Mouse (Mus musculus): ENCODE results near the gene Cyp2c50.
"Not testable (repeated sequence)": the region's sequence is repeated elsewhere in the genome, so short reads cannot be mapped to it uniquely, and the experiment has no call there.

Cyp2c50 gene

GRCm38 (mm10) chr19:40089421-40089820 lies at the start of gene Cyp2c50:
Gene Cyp2c50, plus strand, starts transcription at chr19:40089688.
- ATAC-seq (ENCODE audit: low TSS enrichment): not testable (repeated sequence)

DNA sequence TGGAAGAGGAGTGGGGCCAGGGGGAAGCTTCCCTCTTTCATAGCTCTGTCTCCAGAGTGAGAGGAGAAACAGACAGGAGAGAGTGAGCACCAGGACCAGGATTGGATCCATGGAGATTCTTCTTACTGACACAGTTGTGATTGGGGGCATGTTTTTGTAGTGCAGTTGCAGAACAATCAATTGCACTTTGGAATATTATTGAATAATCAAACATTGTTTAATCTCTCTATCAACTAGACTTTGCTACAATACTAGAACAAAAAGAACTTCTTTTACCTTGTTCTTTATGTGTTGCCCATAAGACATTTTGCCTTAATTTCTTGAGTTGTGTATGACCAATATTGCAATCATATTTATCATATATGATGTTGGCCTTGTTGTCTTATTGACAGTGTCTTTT lies 15.8 kb upstream of the Cyp2c50 start, which contains the start of gene Cyp2c54:
TSS of gene Cyp2c54 (minus strand) at position 127 of the 400 bp plus-strand sequence.
- no peak for ATAC-seq (ENCODE audit: low TSS enrichment)

DNA sequence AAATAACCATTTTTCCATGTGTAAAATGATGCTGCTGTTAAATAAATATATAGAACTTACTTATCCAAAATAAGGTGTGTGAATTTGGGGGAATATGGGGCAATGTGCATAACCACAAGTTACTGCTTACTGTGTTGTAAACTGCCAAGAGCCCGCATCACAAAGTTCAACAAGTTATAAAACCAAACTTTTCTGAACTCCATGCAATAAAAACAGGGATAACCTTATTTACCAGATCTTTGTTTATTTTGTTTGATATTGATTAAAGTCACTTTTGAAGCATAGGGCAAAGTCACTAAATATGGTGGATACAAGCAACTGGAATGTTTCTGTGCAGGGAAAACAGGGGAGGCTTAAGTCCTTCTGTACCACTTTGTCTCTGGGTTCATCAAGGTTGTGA lies 1.1 kb upstream of the Cyp2c50 start:
- no peak for ATAC-seq (ENCODE audit: low TSS enrichment)

DNA sequence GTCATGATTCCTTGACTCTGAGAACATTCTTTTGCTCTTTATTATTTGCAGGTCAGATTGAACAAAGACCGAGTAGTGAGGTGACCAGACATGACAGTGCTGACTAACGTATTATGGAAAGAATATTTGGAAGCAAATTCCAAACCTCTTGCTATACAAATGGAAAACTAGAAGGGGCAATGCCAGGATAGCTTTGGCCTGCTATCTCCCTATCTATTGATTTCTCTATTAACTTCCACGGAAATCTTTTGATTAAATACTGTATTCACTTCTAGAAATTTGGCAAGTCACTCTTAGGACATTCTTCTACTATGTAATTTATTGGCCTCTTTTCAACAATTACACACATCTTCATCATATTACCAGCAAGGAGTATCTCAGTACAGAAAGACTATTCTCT lies 1.6 kb downstream of the Cyp2c50 start:
- no peak for ATAC-seq (ENCODE audit: low TSS enrichment)

GRCm38 (mm10) chr19:40119624-40120023 lies 30.1 kb downstream of the Cyp2c50 start:
- not testable (repeated sequence) for ATAC-seq (ENCODE audit: low TSS enrichment)

- ATAC-seq (ENCODE audit: low TSS enrichment): not testable (repeated sequence)
Measured at GRCm38 (mm10) chr19:40125165-40125564, 35.7 kb downstream of the Cyp2c50 start.

- not testable (repeated sequence) for ATAC-seq (ENCODE audit: low TSS enrichment)
Measured at GRCm38 (mm10) chr19:40126996-40127395, 37.5 kb downstream of the Cyp2c50 start.

Data from frontal cortex, adult (tissue).